Mouse (Mus musculus): ENCODE data around the gene Fam32a.

Fam32a gene

DNA sequence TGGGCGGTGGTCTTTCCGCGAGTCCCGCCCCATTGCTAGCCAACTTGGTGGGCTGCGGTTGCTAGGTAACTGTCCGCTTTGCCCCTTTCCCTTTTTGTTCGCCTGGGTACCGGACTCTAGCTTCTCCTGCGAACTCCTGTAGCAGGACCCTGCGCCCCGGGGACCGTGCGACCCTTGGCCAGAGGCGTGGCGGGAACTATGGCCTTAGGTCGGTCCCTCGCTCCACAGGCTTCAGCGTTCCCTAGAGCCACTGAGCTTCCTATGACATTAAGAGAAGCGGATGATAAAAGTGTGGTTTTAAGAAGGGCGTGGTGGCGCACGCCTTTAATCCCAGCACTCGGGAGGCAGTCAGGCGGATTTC lies 20.9 kb downstream of the Fam32a start:
- no peak for DNase-seq (ENCODE audit: low spot score)

DNA sequence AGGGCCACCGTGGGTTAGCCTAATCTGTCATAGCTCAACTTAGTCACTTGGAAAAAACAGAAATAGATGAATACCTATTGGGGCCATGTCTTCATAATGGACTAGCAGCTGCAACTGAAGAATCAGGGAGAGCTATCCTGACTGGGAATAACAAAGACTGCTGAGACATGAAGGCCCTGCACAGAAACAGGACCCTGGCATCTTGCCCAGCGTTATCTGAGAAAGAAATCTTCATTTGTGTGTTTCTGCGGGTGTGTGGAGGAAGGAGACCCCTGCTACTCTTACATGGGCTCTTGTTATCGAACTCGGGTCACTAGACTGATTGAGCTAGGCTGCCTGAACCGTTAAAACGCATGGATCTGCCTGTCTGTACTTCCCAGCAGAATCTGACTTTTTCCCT lies 21.4 kb downstream of the Fam32a start:
- DNase-seq (ENCODE audit: low spot score), result no peak

DNA sequence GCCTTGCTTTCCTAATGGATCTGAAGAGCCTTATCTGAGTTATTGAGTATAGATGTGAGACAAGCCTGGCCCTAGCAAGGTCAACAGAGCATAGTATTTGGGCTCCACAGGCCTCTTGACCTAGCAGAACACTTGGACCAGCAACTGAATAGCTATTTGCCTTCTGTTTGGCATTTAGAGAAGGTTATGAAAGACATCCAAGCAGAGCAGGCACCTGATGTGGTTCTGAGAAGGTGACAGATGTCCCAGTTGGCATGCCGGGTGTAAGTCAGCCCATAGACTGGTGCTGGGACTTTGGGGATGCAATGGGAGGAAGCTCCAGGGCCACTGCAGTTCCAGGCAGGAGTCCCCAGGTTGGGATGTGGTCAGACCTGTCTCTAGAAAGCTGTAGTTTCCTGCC lies 22.7 kb downstream of the Fam32a start:
- DNase-seq (ENCODE audit: low spot score), result no peak

DNA sequence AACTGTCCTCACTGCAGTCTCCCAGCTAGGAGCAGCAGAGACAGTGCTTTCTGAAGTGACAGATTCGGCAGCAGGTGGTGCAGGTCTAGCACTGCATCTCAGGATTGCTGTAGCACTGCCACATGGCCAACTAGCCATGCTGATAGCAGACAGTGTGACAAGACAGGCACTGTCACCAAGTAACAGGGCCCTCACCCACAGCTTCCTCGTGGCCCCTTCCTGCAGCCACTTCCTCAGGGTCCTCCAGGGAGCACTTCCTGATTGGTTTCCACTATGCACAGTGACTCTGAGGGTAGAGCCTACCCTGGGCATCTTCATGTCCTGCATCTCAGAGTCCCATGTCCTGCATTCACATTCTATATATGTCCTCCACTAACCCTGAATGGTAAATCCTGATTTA lies 25.1 kb downstream of the Fam32a start:
- no peak for DNase-seq (ENCODE audit: low spot score)

DNA sequence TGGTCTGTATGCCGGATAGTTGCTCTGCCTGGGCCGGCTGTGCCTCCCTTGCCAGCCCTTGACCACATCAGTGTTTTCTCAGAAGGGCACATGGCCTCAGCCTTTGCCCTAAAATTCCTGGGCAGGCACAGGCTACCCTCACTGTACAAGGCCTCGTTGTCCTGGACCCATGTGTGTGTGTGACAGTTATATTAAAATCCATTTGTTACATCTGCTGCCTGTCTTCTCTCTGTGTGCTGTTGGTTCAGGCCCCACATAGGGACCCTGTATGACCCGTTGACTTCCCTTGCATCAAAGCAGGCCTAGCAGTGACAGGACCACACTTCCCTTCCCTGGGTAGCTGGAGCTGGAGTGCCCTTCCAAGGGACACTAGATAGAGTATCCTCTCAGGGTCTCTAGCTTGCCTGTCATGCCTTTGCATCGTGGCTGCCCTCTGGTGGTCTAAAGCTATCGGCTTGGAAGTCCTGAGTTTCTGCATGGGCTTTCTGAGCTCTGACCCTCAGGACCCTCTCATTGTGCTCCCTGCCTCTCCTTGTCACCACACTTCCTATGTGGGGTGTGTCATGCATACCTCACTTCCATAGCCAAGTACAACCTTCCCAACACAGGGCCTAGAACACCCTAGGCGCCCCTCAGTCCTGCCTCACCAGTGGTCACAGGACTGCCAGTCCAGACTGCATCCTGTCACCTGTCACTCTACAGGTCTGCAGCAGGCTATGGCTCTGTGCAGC lies 37.8 kb downstream of the Fam32a start:
- peak; percentile 32 for DNase-seq (ENCODE audit: low spot score)

DNA sequence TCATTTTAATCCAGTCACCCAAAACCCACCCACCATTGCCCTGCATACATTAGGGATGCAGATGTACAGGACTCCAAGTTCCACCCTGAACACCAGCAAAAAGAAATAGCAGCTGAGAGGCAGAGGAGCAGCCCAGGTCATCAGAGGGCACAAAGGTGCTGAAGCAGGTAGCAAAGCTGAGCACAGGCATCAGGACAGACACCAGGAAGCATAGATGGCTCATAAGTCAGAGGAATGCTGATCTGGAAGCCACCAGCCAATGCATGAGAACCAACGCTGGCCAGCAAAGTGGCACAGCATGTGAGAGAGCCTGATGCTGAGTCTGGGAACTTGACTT lies 38.3 kb downstream of the Fam32a start:
- DNase-seq (ENCODE audit: low spot score), result no peak

DNA sequence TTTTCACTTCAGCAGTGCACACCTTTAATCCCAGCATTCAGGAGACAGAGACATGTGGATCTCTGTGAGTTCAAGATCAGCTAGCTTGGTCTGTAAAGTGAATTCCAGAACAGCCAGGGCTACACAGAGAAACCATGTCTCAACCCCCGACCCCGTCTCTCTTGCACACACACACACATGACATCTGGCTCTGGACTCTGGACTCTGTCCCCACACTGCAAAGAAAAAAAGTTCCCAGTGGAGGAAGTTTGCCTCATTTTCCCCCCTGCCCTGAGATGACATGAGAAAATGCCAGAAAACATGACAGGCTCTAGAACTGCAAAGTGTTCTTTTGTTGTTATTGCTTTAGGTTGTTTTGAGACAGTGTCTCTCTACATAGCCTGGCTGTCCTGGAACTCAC lies 40.3 kb downstream of the Fam32a start:
- DNase-seq (ENCODE audit: low spot score), result no peak

DNA sequence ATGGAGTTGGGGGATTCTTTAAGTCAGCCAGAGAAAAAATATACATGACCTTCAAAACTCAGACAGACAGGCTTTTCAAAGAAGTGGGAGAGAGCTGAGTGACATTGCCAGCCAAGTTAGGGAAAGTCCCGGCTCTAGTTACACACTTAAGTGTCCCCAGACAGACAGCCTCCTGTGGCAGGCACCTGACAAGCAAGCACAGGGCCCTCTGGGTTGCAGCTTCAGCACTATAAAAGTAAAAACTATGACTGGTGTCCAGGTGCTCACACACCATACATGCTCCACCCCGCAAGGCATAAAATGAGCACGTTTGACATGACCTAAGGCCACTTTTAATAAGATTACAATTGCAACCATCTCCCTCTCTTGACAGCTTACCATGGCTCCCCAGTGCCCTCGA lies 41.1 kb downstream of the Fam32a start:
- no peak for DNase-seq (ENCODE audit: low spot score)

DNA sequence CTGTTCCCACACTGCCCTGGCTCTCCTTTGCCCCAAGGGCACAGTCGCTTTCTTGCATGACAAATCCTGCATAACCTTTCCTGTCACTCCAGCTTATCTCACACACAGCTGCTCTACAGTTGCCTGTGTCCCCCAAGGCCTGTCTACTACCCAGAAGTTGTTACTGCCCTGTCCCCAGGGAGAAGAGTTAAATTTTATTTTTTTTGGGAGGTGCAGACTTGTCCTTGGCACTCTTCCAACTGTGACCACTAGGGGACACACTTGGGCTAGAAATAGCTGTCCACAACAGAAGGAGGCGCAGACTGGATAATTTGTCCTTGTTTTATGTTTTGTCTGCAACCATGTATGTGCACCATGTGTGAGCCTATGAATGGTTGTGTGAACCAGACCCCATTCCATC lies 41.5 kb downstream of the Fam32a start:
- peak; percentile 71 for DNase-seq (ENCODE audit: low spot score)

DNA sequence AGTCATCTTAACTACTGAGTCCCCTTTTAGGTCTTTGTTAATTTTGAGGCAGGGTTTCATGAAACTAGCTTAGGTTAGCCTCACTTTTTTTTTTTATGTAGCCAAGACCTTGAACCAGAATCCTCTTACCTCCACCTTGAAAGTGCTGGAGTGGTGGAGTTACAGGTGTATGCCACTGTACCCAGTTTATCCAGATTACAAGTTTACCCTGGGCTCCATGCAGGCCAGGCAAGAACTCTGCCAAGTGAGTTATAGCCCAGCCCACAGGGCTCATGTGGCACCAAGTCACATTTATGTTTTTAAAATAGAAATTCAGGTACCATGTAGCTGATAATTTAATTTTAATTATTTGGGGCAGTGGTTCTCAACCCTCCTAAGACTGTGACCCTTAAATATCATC lies 41.9 kb downstream of the Fam32a start:
- DNase-seq (ENCODE audit: low spot score), result no peak

DNA sequence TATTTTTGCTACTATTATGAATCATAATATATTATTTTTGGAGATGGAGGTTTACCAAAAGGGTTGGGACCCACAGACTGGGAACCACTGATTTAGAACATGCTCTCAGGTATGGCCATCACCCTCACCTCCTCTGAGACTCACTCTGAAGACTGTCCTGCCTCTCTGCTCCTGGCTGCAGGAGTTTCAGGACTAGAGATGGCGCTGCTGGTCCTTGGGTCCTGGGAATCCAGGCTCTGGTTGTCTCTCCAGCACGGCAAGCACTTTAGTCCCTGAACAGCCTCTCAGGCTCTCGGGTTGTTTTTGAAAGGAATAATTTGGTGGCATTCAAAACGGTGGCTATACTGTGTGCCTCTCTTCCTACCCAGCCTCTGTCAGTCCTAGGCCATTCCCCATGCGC lies 42.3 kb downstream of the Fam32a start:
- DNase-seq (ENCODE audit: low spot score), result no peak

DNA sequence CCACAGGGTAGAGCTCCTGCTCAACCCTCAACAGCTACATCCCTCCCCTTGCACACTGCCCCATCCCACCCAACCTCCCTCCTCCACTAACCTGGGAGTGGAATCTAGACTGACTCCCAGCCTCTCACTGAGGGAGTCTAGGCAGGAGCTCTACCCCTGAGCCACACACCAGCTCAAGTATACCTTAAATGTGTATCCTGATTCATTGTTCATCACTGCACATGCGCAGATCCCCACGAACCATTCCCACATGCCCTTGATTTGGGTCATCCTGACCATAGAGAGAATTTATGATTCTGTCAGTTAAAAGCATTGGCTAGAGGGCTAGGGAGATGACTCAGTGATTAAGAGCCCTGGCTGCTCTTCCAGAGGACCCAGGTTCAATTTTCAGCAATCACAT lies 43.2 kb downstream of the Fam32a start:
- DNase-seq (ENCODE audit: low spot score), result no peak

DNA sequence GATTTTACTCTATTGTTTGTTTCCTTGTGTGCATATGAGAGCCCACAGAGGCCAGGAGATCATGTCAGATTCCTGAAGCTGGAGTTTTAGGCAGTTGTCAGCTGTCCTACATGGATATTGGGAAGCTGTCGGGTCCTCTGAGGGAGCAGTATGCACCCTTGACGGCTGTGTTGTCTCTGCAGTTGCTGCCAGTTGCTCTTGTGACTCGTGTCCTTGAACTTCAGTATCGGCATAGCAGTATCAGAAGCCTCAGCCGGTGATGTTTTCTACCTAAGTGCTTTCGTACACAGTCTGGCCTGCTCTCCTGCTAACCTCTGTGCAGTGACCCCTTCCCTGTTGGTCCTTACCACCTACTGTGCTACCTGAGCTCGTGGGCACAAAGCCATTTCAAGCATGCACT lies 43.9 kb downstream of the Fam32a start:
- no peak for DNase-seq (ENCODE audit: low spot score)

DNA sequence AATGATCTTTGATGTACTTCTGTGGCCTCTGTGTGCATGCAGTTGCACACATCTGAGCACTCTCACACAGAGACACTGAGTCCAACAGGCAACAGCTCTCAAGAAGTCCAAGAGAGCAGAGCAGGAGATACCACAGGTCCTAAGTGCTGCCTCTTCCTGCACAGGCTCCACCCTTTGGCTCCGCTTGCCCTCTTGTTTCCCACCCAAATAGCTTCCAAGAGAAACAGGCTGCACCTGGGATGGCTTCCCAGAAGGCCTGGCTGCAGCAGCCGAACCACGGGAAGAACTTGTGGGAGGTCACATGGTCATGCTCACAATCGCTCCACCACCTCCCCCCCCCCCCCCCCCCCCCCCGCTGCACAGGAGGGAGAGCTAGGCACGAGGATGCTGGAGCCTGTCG lies 45.8 kb downstream of the Fam32a start:
- no peak for DNase-seq (ENCODE audit: low spot score)

DNA sequence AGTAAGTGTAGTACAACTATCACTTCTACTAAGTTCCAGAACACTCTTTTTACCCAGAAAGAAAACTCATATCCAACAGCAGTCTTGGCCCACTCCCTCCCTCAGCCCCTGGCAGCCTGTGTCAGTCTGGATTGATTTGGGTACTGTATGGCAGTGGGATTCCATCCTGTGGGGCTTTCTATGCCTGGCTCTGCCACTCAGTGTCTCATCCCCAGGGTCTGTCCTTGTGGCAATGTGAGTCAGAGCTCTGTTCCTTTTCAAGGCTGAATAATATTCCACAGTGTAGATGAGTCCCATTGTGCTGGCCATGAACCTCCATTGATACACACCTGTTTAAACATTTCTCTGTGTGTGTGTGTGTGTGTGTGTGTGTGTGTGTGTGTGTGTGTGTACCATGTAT lies 47.1 kb downstream of the Fam32a start:
- no peak for DNase-seq (ENCODE audit: low spot score)

DNA sequence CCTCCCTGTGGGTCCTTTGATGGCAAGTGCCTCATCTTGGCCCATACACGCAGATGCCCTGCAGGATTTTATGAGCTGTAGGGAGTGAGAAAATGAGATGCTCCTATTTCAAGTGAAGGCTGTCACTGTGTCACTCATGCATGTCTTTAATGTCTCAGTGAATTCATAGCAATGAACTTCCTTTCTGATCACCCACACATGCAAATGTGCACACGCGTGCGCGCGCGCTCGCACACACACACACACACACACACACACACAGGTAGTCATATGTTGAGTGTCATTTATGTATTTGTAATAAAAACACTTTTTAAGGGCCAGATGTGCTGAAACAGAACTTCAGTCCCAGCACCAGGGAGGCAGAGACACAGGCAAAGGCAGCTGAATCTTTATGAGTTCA lies 47.6 kb downstream of the Fam32a start:
- no peak for DNase-seq (ENCODE audit: low spot score)

DNA sequence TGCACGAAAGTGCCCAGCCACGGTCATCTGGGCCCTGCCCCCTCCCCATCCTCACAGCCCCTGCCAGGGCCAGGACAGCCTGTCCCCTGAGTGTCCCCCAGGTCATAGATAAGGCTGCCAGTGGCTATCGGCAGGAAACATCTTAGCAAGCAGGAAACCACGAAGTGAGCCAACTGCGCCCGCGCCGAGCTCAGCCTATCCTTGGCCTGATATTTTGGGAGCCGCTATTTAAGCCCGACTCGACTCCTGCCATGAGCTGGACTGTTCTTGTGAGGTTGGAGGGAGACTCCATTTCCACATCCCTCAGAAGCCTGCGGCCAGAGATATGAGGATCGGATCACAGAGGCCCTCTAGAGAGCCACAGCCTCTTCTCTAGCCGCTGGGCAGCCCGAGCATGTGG lies 48.8 kb downstream of the Fam32a start:
- no peak for DNase-seq (ENCODE audit: low spot score)

DNA sequence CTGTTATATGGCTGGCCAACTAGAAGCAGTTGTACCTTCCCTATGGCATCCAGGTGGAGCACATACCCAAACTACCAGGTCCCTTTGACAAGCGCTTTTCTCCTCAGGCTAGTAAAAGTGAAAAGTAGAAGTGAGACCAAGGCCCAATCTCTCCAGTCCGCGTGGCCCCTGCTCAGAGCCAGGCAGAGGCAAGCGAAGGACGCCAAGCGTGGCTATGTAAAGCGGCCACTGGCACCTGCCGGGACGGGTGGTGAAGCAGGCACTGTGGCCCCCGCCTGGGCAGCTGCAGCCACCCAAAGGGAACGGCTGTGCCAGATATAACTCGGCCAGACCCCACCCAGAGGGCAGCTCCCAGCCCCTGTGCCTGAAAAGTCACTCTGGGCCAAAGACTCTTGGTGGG lies 51.1 kb downstream of the Fam32a start:
- no peak for DNase-seq (ENCODE audit: low spot score)

DNA sequence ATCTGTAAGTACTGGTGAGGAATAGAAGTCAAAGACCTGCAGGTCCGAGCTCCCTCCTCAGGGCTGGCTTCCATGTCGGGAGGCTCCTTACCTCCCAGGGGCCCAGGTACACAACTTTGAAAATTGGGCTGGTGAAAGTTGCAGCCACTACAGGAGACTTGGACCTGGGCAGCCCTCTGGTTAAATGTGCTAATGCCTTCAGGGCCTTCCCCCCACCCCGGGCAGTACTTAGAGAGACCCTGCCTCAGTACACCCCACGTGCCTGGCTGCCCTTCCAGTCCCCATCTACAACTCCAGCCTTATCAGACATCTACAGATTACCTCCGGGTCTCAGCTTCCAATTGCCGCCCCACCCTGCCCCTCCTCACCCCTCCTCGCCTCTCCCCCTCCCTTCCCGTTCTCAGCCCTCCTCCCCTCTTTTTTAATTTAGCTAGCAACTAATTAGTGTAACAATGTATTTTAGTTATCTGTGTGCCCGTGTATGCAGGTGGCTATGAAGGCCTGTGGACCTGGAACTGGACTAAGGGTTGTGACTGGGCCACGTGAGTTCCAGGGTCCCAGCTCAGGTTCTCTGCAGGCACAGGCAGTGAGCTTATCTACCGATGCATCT lies 51.6 kb downstream of the Fam32a start:
- DNase-seq (ENCODE audit: low spot score), result no peak

DNA sequence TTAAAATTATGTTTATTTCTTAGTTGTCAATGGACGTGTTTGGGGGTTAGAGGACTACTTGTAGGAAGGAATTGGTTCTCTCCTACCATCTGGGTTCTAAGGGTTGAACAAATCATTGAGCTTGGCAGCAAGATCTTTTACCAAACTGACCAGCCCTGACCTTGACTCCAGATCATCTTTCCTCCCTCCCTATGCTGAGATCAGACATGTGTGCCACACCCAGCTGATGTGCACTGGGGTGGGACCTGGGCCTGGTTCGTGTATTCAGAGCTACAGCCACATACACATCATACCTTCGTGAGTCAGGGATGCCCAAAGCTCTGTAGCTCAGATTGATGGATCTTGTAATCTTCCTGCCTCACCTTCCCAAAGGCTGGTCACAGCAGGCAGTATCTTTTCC lies 52.2 kb downstream of the Fam32a start:
- DNase-seq (ENCODE audit: low spot score), result no peak

DNA sequence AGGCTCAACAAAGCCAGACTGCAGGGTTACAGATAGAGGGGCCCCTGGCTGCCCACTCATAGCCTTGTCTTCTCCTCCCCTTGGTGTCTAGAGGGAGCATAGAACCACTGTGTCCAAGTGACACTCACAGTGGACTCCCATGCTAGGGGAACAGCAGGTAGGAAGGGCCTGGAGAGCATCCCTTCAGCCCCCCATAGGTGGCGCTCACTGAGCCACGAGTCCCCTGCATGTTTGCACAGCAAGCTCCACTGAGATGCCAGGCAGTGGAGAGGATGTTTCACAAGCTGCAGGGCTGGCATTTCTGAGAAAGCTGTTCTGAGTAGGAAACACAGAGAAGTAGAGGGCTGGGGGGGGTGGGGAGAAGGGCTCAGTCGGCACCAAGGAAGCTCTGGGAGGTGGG lies 52.8 kb downstream of the Fam32a start:
- peak; percentile 73 for DNase-seq (ENCODE audit: low spot score)

DNA sequence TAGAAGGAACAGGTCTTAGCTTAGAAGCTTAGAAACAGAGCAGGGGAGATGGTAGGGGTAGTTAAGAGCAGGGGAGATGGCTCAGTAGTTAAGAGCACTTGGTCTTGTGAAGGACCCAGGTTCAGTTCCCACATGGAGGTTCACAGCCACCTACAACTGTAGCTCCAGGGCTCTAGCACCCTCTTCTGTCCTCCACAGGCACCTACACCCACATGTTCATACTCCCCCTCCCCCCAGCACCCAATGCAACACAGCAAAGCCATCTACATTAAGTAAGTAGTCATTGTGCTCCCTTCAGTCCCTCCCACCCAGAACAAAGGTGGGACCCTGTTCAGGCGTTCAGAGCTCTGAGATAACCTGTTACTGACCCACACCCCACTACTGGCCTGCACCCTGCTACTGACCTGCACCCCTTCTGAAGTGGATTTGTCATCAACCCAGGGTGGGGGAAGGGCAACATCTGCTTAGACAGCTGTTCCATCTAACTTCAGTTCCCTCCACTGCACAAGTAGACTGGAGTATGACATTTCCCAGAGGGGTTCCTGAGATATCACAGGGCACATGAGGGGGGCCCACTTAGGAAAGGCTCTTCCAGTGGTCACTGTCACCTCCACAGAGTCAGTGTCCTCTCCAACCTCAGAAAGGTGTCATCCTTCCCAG lies 53.7 kb downstream of the Fam32a start:
- DNase-seq (ENCODE audit: low spot score), result no peak

DNA sequence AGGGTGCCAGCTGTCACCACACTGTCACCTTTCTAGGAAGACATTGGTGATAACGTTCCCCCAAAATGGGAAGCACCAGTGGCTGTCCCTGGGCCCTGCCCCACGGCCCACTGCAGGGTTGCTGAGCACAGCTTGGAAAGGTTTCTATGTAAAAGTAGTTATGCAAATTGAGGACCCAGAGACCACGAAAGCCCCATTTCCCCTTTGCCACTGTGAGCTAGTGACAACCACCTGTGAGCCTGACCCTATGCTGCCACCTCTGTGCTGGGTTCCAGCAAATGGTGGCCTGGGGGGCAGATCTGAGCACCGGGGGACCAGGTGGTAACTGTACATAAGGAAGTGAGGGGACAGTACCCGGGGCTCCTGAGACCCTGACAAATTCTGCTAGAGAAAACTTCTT lies 54.3 kb downstream of the Fam32a start:
- no peak for DNase-seq (ENCODE audit: low spot score)

Measured in adipocyte (in vitro differentiated cells).